ENCODE assay signal across 8 mouse cellular contexts in genomic region chr8:71542632-71543343, GRCm38 (mm10). TPM values are rescaled to one million over a fixed set of nuclear protein-coding genes. Genes with fewer than 3 reads are reported as not detected.
DNase-seq lines count a peak whose midpoint lies in the region; ATAC-seq lines count a peak whose summit lies in the region.

Gene Mvb12a (plus strand): TSS chr8:71542922.

- H3K4me1 ChIP-seq in hindbrain, embryonic 12.5 days: peaks cover 8% of the 10 kb centered on the region

- peak within 1 kb of the TSS; percentile 87 for H3K9ac ChIP-seq in hindbrain, embryonic 12.5 days

- peak within 1 kb of the TSS; percentile 90 for H3K4me2 ChIP-seq in hindbrain, embryonic 12.5 days (replicated peaks)

- under 1% methylated on average over 44 of the region's 55 CpGs for WGBS in hindbrain, embryonic 12.5 days

- H3K4me3 ChIP-seq in hindbrain, embryonic 12.5 days: peak within 1 kb of the TSS; percentile 85

- DNase-seq in NIH3T3 (ENCODE audit: low read depth): peak; percentile 99
- peak; percentile 96 to 98 for DNase-seq in cerebellum, postnatal 10 days
- DNase-seq in frontal cortex, postnatal 10 days (ENCODE audit: low spot score in 2 of 2): peak; percentile 96 to 97
- DNase-seq in layer of hippocampus, postnatal 14 days (ENCODE audit: low spot score in 2 of 2): peak; percentile 92 to 98
- peak; percentile 96 for DNase-seq in lung, postnatal 14 days
- peak; percentile 98 for DNase-seq in retina, adult 2 months (ENCODE audit: low read depth, low spot score)
- DNase-seq in thymus, postnatal 36 days: peak; percentile 90 to 93

- H3K27me3 ChIP-seq in hindbrain, embryonic 12.5 days: peaks cover 16% of the 10 kb centered on the region

- no peak within 1 kb of the TSS for H3K27ac ChIP-seq in hindbrain, embryonic 12.5 days

- ATAC-seq in hindbrain, embryonic 12.5 days (ENCODE audit: low FRiP score): peak; percentile 95

- H3K36me3 ChIP-seq in hindbrain, embryonic 12.5 days: peaks cover 26% of the 10 kb centered on the region

- no peaks in the 10 kb centered on the region for H3K9me3 ChIP-seq in hindbrain, embryonic 12.5 days (replicated peaks)

RNA-seq across cellular contexts. Expression of gene Mvb12a, which starts in this region (rescaled TPM):
- polyA plus RNA-seq in hindbrain, embryonic 12.5 days (2016; fragmentation: Nextera tagmentation; extraction: Ambion mirVana): 51.7 and 58.4 TPM in 2 replicates
- 10 to 100 TPM; 33.8 to 36.2 TPM for total RNA-seq in layer of hippocampus, postnatal 14 days (2021)
